Mouse (Mus musculus) left cerebral cortex, adult 2 months (tissue): ENCODE measurements around the gene Oaz2. TPM values are rescaled to one million over a fixed set of nuclear protein-coding genes. Genes with fewer than 3 reads are reported as not detected.

Experiments used
- DNase-seq, 2 experiments: peaks; one replicate each; pipeline ENCODE4 v3.0.0; 2021 to 2022; ENCODE audit warnings: low spot score in 2 of 2, mixed read lengths in 1 of 2; ENCODE audit errors: extremely low spot score in 1 of 2
- H3K27ac ChIP-seq: fragments of 200-600 bp; 2 replicates; pipeline ENCODE4 v1.8.1; 2022
- H3K4me3 ChIP-seq: fragments of 200-600 bp; 2 replicates; pipeline ENCODE4 v1.8.1; 2022
- CTCF ChIP-seq: fragments of 200-600 bp; IDR thresholded peaks from 2 replicates; pipeline ENCODE4 v1.8.1; 2022; ENCODE audit warnings: antibody characterized with exemption, mild to moderate bottlenecking, moderate library complexity
- intact Hi-C: fragments of 180-260 bp; cut with DNase I; formaldehyde crosslinking; loops from one replicate; pipeline ENCODE4 v1.15.1; 2025
- total RNA-seq, 2 experiments: library from RNA; stranded (reverse); gene quantifications; 2 replicates each; pipeline ENCODE4 v1.2.3; 2021

The Oaz2 gene
- total RNA-seq, 2 experiments from 2014 or later, result 218 to 230 TPM

GRCm38 (mm10) chr9:65655540-65655939 lies 12.3 kb upstream of the Oaz2 start:
- intact Hi-C loops, result no loop called here
- no peak for DNase-seq
- no peak overlapping the region for H3K4me3 ChIP-seq
- TF ChIP-seq CTCF, result no peak
- H3K27ac ChIP-seq, result no peak overlapping the region

DNA sequence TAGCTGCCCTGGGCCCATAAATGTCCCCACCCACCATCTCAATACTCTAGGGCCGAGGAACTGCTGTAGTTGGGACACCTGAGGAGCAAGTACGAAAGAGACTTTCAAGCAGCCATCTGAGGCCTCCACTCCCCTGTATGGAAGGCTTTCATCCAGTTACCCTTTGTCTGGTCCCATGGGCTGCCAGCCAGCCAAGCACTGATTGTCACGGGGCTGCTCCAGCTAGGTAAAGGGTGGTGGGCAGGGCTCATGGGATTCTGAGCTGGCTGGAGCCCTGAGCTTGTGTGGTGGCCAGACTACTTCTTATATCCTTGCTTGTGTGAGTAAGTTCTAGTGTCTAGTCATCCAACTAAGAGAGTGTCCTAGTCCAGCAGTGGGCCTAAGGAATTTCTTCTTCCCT lies 10.6 kb upstream of the Oaz2 start:
- intact Hi-C loops, result no loop called here
- DNase-seq, result no peak
- Histone ChIP-seq H3K4me3 (no peak overlapping the region), H3K27ac (no peak overlapping the region)
- no peak for TF ChIP-seq CTCF

- Histone ChIP-seq H3K27ac (no peak overlapping the region), H3K4me3 (no peak overlapping the region)
- intact Hi-C loops, result loop anchor here (5.0 kb wide), 1 partner anchor 139 kb away; the partner anchor contains the start of gene Ankdd1a
- TF ChIP-seq CTCF, result peak; percentile 15
- no peak for DNase-seq
Measured at GRCm38 (mm10) chr9:65661029-65661428, 6.8 kb upstream of the Oaz2 start.

DNA sequence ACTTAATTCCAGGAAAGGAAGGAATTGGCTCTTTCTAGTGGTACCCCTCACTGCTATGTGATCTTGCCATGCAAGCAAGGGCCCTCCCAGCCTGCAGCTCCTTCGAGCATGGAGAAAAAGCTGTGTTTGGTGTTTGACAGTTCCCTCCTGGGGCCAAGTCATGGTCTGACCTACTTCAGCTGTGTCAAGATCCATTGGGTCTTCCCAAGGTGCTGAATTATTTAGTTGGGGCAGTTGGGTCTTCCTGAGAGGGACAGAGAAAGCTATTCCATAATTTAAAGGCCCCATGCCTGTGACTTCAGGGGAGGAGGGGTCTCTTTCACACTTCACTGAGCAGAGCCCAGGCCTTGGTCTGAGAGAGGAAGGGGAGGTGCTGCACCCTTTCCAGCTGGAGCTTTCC lies 6.3 kb upstream of the Oaz2 start:
- intact Hi-C loops, result loop anchor here (5.0 kb wide), 1 partner anchor 139 kb away; the partner anchor contains the start of gene Ankdd1a
- Histone ChIP-seq H3K27ac (no peak overlapping the region), H3K4me3 (no peak overlapping the region)
- no peak for TF ChIP-seq CTCF
- no peak for DNase-seq

DNA sequence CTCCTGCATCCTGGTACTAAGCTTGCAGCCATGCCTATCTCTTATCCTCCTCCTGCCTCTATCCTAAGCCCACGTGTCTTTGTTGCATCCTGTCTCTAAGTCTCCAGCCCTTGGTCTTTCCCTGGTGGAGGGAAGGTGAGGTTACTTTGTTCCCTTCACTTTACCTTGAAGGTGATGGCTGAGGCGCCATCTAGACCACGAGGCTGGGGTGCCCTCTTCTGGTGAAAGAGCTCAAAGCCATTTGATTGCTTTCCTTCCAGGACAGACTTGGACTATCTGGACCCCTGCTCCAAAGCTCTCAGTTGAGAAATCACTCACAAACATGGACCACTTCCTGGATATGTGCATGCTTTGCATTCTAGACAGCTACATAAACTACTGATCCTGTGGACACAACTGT lies 3.6 kb upstream of the Oaz2 start:
- intact Hi-C loops, result loop anchor here (1.0 to 5.0 kb wide), 3 partner anchors 59 to 187 kb away; partner anchors contain the start of gene Ankdd1a
- Histone ChIP-seq H3K27ac (no peak overlapping the region), H3K4me3 (no peak overlapping the region)
- peak; percentile 58 to 60 for DNase-seq
- peak; percentile 86 for TF ChIP-seq CTCF

DNA sequence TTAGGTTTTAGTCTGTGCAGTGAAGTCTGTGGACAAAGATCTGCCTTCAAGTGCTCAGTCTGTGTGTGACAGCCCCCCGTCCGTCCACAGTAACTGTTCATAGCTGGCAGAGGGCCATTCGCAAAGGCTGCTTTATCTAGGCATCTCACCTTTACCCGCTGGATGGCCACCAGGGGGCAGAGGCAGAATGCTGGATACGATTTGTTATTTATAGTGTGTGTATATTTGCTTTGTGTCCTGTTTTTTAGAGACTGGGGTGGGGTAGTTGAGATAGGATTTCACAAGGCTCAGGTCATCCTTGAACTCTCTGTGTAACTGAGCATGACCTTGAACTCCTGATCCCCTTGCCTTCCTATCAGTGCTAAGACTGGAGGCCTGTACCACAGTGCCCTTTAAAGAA lies 1.8 kb upstream of the Oaz2 start:
- peak; percentile 76 for TF ChIP-seq CTCF
- intact Hi-C loops, result no loop called here

DNA sequence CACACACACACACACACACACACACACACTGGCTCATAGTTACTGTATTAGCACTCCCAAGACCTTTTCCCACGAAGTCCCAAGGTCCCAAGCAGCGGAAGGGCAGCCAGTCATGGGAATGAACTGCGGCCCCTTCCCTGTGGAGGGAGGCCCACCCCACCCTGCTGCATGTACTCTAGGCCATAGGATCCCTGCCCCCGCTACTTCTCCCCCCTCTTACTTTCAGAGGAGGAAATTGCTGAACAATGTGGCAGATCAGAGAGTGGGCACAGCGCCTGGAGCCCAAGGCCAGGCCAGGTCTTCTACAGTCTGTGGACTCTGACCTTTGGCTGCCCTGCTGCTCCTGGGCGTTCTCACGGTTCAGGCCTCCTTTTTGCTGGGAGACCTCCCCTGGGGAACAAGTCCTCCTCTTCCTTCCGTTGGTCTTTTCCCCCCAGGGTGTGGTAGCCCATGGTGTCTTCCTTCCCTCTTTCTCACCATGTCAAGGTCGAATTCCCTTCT lies 3.7 kb downstream of the Oaz2 start:
- TF ChIP-seq CTCF, result no peak
- Histone ChIP-seq H3K27ac (0 out of 2 replicates have a peak overlapping the region, but pooled peaks have one; percentile 5), H3K4me3 (no peak overlapping the region)
- intact Hi-C loops, result no loop called here
- DNase-seq, result no peak

More for the DNA sequence above, 1.8 kb upstream of the Oaz2 start:
- DNase-seq, result peak; percentile 49 to 58
- H3K4me3 ChIP-seq, result no peak overlapping the region
- H3K27ac ChIP-seq, result no peak overlapping the region

DNA sequence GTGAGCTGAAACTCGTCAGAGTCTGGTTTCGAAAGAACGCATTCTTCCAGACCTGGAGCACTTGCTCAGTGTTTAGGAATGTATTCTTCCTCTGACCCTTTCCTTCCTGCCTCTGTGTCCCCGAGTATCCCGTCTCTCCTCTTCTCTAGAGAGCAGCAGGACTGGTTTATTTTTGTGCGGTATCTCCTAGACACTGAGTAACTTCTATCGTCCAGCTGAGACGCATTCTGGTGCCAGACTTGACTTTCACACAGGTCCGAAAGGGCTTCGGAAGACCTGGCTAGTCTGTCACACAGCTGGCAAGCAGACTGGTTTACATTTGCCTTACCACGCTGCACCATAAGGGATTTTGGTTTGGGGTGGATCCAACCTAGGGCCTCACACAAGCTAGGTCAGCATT lies 5.2 kb downstream of the Oaz2 start:
- intact Hi-C loops, result no loop called here
- TF ChIP-seq CTCF, result no peak
- Histone ChIP-seq H3K4me3 (no peak overlapping the region), H3K27ac (no peak overlapping the region)
- DNase-seq, result no peak

GRCm38 (mm10) chr9:65675461-65676357 lies 7.9 kb downstream of the Oaz2 start:
- H3K27ac ChIP-seq, result peak overlapping the region; percentile 89
- intact Hi-C loops, result loop anchor here (5.0 kb wide), 1 partner anchor 157 kb away; no protein-coding TSS in a partner anchor
- TF ChIP-seq CTCF, result no peak
- DNase-seq, result no peak
- H3K4me3 ChIP-seq, result peak overlapping the region; percentile 49

DNA sequence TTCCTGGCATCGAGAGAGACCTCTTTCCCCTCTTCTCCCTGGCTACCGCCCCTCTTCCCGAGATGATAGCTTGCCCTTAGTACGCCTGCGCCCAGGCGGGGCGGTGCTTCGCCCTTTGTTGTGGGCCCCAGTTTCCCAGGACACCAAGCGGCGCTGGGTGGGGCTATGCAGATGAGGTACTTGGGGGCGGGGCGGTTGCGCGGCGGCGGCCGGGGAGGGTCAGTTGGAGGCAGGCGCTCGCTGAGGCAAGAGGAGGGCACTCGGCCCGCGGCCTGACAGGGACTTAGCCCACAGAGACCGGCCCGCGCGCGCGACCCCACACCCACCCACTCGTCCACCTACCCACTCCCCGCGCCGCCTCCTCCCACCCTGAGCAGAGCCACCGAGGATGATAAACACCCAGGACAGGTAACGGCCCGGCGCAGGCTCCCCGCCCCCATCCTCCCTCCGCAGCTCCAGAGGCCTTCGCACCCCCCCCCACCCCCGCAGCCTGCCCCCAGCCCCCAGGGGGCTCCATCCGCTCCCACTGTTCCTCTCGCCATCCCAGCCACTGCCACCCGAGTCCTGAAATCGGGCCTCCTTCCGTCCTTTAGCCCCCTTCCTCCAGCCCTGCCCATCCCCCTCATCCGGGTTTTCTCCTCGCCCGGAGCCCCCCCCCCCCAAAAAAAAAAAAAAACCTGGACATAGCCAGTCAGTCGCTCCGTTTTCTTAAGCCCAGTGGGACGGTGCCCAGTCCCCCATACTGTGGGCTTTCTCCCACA lies 8.7 kb downstream of the Oaz2 start:
- Histone ChIP-seq H3K27ac (peak overlapping the region; percentile 89), H3K4me3 (peak overlapping the region; percentile 49)
- no peak; the same call in 1 of the 2 replicates for TF ChIP-seq CTCF
- intact Hi-C loops, result loop anchor here (5.0 kb wide), 1 partner anchor 156 kb away; no protein-coding TSS in a partner anchor
- DNase-seq, result peak; percentile 95 to 96

- DNase-seq, result no peak
- intact Hi-C loops, result loop anchor here (5.0 kb wide), 1 partner anchor 155 kb away; no protein-coding TSS in a partner anchor
- H3K4me3 ChIP-seq, result peak overlapping the region; percentile 49
- H3K27ac ChIP-seq, result peak overlapping the region; percentile 89; the same call in 1 of the 2 replicates
- TF ChIP-seq CTCF, result no peak
Measured at GRCm38 (mm10) chr9:65677119-65677462, 9.3 kb downstream of the Oaz2 start.
